Mouse (Mus musculus) hindbrain, embryonic 13.5 days (tissue): ENCODE measurements at regions not wholly inside any gene's neighbourhood (a gene's known extent, or its start where the extent isn't known, plus 50 kb on each side); places are given as distances from the start of the nearest gene placed in this dataset.

Experiments used
- ATAC-seq: fragments of 200-750 bp; cut with Nextera tagmentation; 2 replicates; pipeline ENCODE4 v1.8.0; 2017; ENCODE audit warnings: moderate TSS enrichment; ENCODE audit not compliant: low FRiP score
- H3K27ac ChIP-seq: fragments of 300-500 bp; sonication (generic); 2 replicates; pipeline ENCODE4 v1.5.1; 2015; ENCODE audit warnings: inconsistent platforms, mild to moderate bottlenecking, moderate library complexity
- H3K27me3 ChIP-seq: fragments of 300-500 bp; sonication (generic); 2 replicates; pipeline ENCODE4 v1.6.1; 2015; ENCODE audit warnings: mild to moderate bottlenecking, inconsistent platforms
- H3K36me3 ChIP-seq: fragments of 300-500 bp; sonication (generic); 2 replicates; pipeline ENCODE4 v1.6.1; 2015; ENCODE audit warnings: mild to moderate bottlenecking, inconsistent platforms
- H3K4me1 ChIP-seq: fragments of 300-500 bp; sonication (generic); replicated peaks from 2 replicates; pipeline ENCODE4 v1.6.1; 2015; ENCODE audit warnings: inconsistent platforms
- H3K4me2 ChIP-seq: fragments of 300-500 bp; sonication (generic); 2 replicates; pipeline ENCODE4 v1.6.1; 2015; ENCODE audit warnings: inconsistent platforms, mild to moderate bottlenecking, moderate library complexity
- H3K4me3 ChIP-seq: fragments of 300-500 bp; sonication (generic); 2 replicates; pipeline ENCODE4 v1.5.1; 2015; ENCODE audit warnings: mild to moderate bottlenecking, inconsistent platforms
- H3K9ac ChIP-seq: fragments of 300-500 bp; sonication (generic); 2 replicates; pipeline ENCODE4 v1.6.1; 2015; ENCODE audit warnings: mild to moderate bottlenecking, inconsistent platforms
- H3K9me3 ChIP-seq: fragments of 300-500 bp; sonication (generic); 2 replicates; pipeline ENCODE4 v1.6.1; 2016; ENCODE audit warnings: inconsistent platforms
- WGBS: fragments of 180-500 bp; shearing (Covaris S2); methylation state at CpG from one replicate; pipeline ENCODE4 v1.1.7; 2015; 5-methylcytosine and 5-hydroxymethylcytosine counted together

- Histone ChIP-seq H3K4me2 (no peak overlapping the region), H3K9ac (no peak overlapping the region), H3K4me3 (no peak overlapping the region), H3K27ac (no peak overlapping the region), H3K36me3 (no peaks in the 10 kb centered on the region), H3K4me1 (no peaks in the 10 kb centered on the region), H3K27me3 (no peaks in the 10 kb centered on the region), H3K9me3 (no peaks in the 10 kb centered on the region)
- ATAC-seq = no peak
- 85% methylated on average over 2 of the region's 2 CpGs for WGBS
Measured at GRCm38 (mm10) chr8:128065127-128065526, 293.3 kb upstream of the Nrp1 start.

DNA sequence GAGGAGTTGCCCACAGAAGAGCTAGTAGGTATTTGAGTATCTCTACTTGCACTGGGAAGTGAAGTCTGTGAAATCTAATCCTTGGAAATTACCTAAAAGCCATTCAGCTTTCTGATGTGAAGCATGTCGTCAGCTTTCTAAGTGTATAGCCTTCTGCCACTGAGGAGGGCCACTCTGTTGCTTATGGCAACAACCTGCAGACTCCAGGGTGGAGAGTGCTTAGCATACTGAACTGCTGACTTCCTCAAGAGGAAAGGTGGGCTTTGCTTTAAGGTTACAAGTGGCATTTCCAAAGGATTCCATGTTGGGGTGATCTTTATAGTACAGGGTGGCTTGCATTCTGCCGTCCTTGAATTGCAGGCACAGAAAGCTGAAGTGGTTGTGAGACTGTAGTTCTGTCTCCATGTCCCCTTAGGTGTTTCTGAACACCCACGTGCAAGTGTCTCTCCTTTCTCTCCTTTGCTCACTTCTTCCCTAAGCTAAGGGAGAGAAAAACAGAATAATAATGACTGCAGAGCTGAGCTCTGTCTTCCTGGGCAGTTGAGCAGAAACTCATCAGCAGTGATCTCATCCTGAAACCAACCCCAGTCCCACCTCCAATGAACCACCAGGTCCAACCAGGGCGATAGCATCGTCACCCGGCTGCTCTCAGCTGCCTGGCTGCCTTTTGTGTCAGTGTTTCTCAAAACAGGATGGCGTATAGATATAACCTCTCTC, 292.3 kb upstream of the Nrp1 start:
- no peaks in the 10 kb centered on the region for H3K36me3 ChIP-seq
- no peaks in the 10 kb centered on the region for H3K9me3 ChIP-seq
- no peak overlapping the region for H3K9ac ChIP-seq
- no peak overlapping the region for H3K27ac ChIP-seq
- ATAC-seq = no peak
- H3K4me3 ChIP-seq = no peak overlapping the region
- H3K27me3 ChIP-seq = no peaks in the 10 kb centered on the region
- no peak overlapping the region for H3K4me2 ChIP-seq
- 79% methylated on average over 7 of the region's 7 CpGs for WGBS
- no peaks in the 10 kb centered on the region for H3K4me1 ChIP-seq

DNA sequence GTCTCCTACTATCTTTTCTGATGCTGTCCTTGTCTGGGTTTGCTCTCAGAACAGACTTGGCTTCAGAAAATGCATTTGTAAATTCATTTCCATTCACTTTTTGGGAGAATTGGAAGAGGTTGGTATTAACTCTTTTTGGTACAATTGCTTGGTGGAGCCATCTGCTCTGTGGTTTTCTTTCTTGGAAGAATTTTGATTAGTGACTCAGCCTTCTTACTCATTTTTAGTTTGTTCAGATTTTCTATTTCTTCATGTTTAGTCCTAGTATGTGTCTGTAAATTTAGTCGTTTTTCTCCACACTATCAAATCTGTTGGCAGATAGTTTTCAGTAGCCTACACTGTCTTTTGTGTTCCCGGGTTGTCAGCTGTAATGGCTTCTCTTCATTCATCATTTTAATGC, 288.7 kb upstream of the Nrp1 start:
- Histone ChIP-seq H3K9me3 (no peaks in the 10 kb centered on the region), H3K27ac (no peak overlapping the region), H3K27me3 (no peaks in the 10 kb centered on the region), H3K4me1 (no peaks in the 10 kb centered on the region), H3K9ac (no peak overlapping the region), H3K4me2 (no peak overlapping the region), H3K36me3 (no peaks in the 10 kb centered on the region), H3K4me3 (no peak overlapping the region)
- no peak for ATAC-seq
- 84% methylated on average over 2 of the region's 2 CpGs for WGBS

GRCm38 (mm10) chr8:128075566-128075965, 282.8 kb upstream of the Nrp1 start:
- 90% methylated on average over 1 of the region's 1 CpGs for WGBS
- Histone ChIP-seq H3K4me1 (no peaks in the 10 kb centered on the region), H3K4me2 (no peak overlapping the region), H3K27ac (no peak overlapping the region), H3K9me3 (no peaks in the 10 kb centered on the region), H3K36me3 (no peaks in the 10 kb centered on the region), H3K4me3 (no peak overlapping the region), H3K9ac (no peak overlapping the region), H3K27me3 (no peaks in the 10 kb centered on the region)
- no peak for ATAC-seq

GRCm38 (mm10) chr8:128076226-128076625, 282.2 kb upstream of the Nrp1 start:
- H3K4me1 ChIP-seq = no peaks in the 10 kb centered on the region
- H3K36me3 ChIP-seq = no peaks in the 10 kb centered on the region
- H3K4me2 ChIP-seq = no peak overlapping the region
- no peaks in the 10 kb centered on the region for H3K9me3 ChIP-seq
- no peak overlapping the region for H3K27ac ChIP-seq
- ATAC-seq = no peak
- H3K9ac ChIP-seq = no peak overlapping the region
- no peaks in the 10 kb centered on the region for H3K27me3 ChIP-seq
- 90% methylated on average over 4 of the region's 4 CpGs for WGBS
- no peak overlapping the region for H3K4me3 ChIP-seq

DNA sequence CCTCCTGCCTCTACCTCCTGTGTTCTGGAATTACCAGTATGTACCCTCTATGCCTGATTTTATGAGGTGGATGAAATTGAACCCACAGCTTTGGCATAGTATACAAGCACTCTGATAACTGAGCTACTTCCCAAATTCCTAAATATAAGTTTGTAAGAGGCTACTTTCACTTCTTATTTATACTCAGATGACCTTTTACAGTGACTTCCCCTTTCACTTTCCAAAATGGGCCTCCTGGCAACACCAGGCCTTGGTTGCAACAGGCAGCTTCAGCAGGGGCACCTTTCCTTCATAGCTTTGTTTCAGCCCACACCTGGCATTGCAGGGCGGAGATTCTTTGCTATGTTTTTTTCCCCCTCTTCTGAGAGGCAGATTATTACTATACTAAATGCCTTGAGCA, 279.7 kb upstream of the Nrp1 start:
- Histone ChIP-seq H3K4me3 (no peak overlapping the region), H3K4me2 (no peak overlapping the region), H3K36me3 (no peaks in the 10 kb centered on the region), H3K9ac (no peak overlapping the region), H3K9me3 (no peaks in the 10 kb centered on the region), H3K27me3 (no peaks in the 10 kb centered on the region), H3K4me1 (no peaks in the 10 kb centered on the region), H3K27ac (no peak overlapping the region)
- no peak for ATAC-seq
- 90% methylated on average over 1 of the region's 1 CpGs for WGBS

GRCm38 (mm10) chr8:128085800-128086199, 272.6 kb upstream of the Nrp1 start:
- no peaks in the 10 kb centered on the region for H3K4me1 ChIP-seq
- WGBS = 84% methylated on average over 1 of the region's 1 CpGs
- H3K4me2 ChIP-seq = no peak overlapping the region
- H3K9ac ChIP-seq = no peak overlapping the region
- H3K36me3 ChIP-seq = no peaks in the 10 kb centered on the region
- no peak for ATAC-seq
- H3K9me3 ChIP-seq = no peaks in the 10 kb centered on the region
- no peak overlapping the region for H3K4me3 ChIP-seq
- no peak overlapping the region for H3K27ac ChIP-seq
- H3K27me3 ChIP-seq = peaks cover 8% of the 10 kb centered on the region; the same call in 1 of the 2 replicates

DNA sequence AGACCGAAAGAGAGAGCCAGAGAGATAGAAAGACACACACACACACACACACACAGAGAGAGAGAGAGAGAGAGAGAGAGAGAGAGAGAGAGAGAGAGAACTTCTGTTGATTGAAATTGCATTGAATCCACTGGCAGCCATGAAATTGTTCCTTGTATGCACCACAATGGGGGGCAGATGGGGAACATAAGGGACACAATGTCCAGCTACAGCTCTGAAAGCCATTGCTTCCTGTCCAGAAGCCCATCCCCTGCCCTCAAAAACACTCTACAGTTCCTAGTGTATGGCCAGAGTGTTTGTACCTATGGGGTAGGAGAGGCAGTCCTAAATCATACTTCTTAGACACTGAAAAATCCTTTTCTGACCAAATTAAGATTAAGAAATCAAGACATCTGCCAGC, 270.9 kb upstream of the Nrp1 start:
- Histone ChIP-seq H3K9me3 (no peaks in the 10 kb centered on the region), H3K9ac (no peak overlapping the region), H3K27ac (no peak overlapping the region), H3K4me3 (no peak overlapping the region), H3K4me2 (no peak overlapping the region), H3K36me3 (no peaks in the 10 kb centered on the region), H3K4me1 (no peaks in the 10 kb centered on the region), H3K27me3 (peaks cover 8% of the 10 kb centered on the region; the same call in 1 of the 2 replicates)
- ATAC-seq = no peak
- WGBS = 54% methylated on average over 1 of the region's 1 CpGs

DNA sequence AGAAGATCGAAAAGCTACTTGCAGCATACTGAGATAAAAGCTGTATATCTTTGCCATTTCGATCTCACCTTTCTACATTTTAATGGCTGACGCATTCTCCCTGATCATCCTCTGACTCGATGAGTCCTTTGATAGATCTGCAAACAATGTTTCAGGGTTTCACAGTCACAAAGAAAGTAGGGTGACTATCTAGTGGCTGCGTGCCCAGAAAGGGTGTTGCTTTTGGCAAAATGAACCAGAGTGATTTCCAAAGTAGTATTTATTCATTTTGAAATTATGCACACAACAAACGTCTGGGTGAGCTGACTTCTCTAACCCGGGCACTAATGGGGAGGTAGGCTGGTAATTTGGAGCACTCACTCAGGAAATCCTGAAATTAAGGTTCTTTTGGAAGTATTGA, 265.6 kb upstream of the Nrp1 start:
- WGBS = 89% methylated on average over 7 of the region's 7 CpGs
- H3K36me3 ChIP-seq = no peaks in the 10 kb centered on the region
- H3K27ac ChIP-seq = no peak overlapping the region
- ATAC-seq = no peak
- H3K4me1 ChIP-seq = no peaks in the 10 kb centered on the region
- H3K9ac ChIP-seq = no peak overlapping the region
- H3K4me2 ChIP-seq = no peak overlapping the region
- H3K9me3 ChIP-seq = no peaks in the 10 kb centered on the region
- peaks cover 8% of the 10 kb centered on the region; the same call in 1 of the 2 replicates for H3K27me3 ChIP-seq
- H3K4me3 ChIP-seq = no peak overlapping the region

DNA sequence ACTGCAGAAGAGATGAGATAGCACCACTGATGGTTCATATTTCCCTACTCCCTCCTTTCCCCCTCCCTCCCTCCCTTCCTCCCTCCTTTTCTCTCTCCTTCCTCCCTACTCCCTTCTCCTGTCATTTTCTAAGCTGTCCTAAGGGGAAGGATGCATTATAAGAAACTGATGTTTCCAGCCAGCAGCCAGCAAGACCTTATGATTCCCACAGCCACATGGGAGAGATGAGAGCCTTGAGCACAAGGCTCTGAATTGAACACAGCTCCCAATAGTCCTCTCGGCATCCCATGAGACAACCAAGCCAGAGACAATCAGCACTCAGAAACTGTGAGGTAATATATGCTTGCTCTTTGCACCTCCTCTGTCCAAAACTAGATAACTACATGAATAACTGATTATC, 263.0 kb upstream of the Nrp1 start:
- Histone ChIP-seq H3K27ac (no peak overlapping the region), H3K36me3 (no peaks in the 10 kb centered on the region), H3K4me2 (no peak overlapping the region), H3K4me1 (no peaks in the 10 kb centered on the region), H3K4me3 (no peak overlapping the region), H3K9ac (no peak overlapping the region), H3K9me3 (no peaks in the 10 kb centered on the region), H3K27me3 (no peaks in the 10 kb centered on the region)
- 90% methylated on average over 1 of the region's 1 CpGs for WGBS
- ATAC-seq = no peak

GRCm38 (mm10) chr8:128097601-128098000, 260.8 kb upstream of the Nrp1 start:
- no peaks in the 10 kb centered on the region for H3K27me3 ChIP-seq
- H3K4me1 ChIP-seq = no peaks in the 10 kb centered on the region
- no peak for ATAC-seq
- no peaks in the 10 kb centered on the region for H3K9me3 ChIP-seq
- H3K36me3 ChIP-seq = no peaks in the 10 kb centered on the region
- no peak overlapping the region for H3K4me2 ChIP-seq
- H3K9ac ChIP-seq = no peak overlapping the region
- H3K4me3 ChIP-seq = no peak overlapping the region
- WGBS = 68% methylated on average over 3 of the region's 3 CpGs
- H3K27ac ChIP-seq = no peak overlapping the region

DNA sequence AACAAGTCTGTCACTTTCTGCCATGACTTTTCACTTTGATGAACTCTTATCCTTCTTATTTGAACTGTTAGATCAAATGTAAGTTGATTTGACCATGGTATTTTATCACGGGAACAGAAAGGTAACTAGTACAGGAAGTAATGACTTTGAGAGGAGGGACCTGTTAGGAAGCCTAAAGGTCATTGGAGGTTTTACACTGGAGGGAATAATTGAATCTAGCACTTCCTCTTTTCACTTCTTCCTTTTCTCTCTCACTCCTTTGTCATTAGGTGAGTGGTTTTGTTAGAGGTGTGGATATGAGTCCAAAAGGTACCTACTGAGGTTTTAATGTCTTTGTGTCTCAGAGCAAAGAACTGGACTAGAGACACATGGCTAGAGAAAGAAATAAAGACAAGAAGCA, 255.0 kb upstream of the Nrp1 start:
- H3K4me1 ChIP-seq = no peaks in the 10 kb centered on the region
- no peak overlapping the region for H3K27ac ChIP-seq
- ATAC-seq = no peak
- no peaks in the 10 kb centered on the region for H3K27me3 ChIP-seq
- H3K9ac ChIP-seq = no peak overlapping the region
- WGBS = 93% methylated on average over 1 of the region's 1 CpGs
- no peaks in the 10 kb centered on the region for H3K36me3 ChIP-seq
- H3K4me3 ChIP-seq = no peak overlapping the region
- H3K4me2 ChIP-seq = no peak overlapping the region
- no peaks in the 10 kb centered on the region for H3K9me3 ChIP-seq

DNA sequence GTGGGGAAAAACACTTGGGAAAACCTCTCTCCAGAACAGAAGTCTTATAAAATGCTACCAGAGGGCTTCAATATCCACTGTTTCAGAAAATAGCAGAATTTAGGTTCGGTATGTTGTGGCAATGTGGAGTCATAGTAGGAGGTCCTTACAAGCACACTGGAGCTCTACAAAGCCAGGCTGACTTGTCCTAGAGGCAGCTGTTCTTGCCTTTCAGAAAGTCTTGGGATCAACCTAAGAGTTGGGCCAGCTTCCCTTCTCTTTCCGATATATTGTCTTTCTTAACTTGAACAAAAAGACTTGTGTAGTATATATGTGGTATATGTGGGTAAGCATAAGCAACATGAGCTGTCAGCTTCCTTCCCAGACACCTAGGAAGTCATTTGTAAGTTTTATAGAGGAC, 251.8 kb upstream of the Nrp1 start:
- 95% methylated on average over 2 of the region's 2 CpGs for WGBS

More for the DNA sequence above, 251.8 kb upstream of the Nrp1 start:
- H3K36me3 ChIP-seq = no peaks in the 10 kb centered on the region
- H3K4me2 ChIP-seq = no peak overlapping the region
- H3K9me3 ChIP-seq = no peaks in the 10 kb centered on the region
- H3K27ac ChIP-seq = no peak overlapping the region
- no peaks in the 10 kb centered on the region for H3K4me1 ChIP-seq
- H3K9ac ChIP-seq = no peak overlapping the region
- no peaks in the 10 kb centered on the region for H3K27me3 ChIP-seq
- H3K4me3 ChIP-seq = no peak overlapping the region
- no peak for ATAC-seq
